Mouse (Mus musculus): ENCODE measurements at regions not wholly inside any gene's neighbourhood (a gene's known extent, or its start where the extent isn't known, plus 50 kb on each side); places are given as distances from the start of the nearest gene placed in this dataset.
A peak's percentile ranks its signal among the peaks of the same experiment; 100 is the strongest.

- Histone ChIP-seq H3K27ac (ENCODE audit: low read depth, low read length) (no peak overlapping the region), H3K9ac (no peak overlapping the region), H3K4me1 (ENCODE audit: insufficient read depth) (no peaks in the 10 kb centered on the region), H3K4me2 (ENCODE audit: low read depth) (no peak overlapping the region), H3K9me3 (ENCODE audit: low read length) (no peaks in the 10 kb centered on the region), H3K4me3 (ENCODE audit: low read depth, low read length) (no peak overlapping the region), H3K27me3 (ENCODE audit: insufficient read depth, low read length) (no peaks in the 10 kb centered on the region), H3K36me3 (ENCODE audit: insufficient read depth) (no peaks in the 10 kb centered on the region)
- DNase-seq (no peak), ATAC-seq (no peak)
- 85% methylated on average over 18 of the region's 18 CpGs for WGBS
- no peak for TF ChIP-seq CTCF (IDR thresholded peaks at IDR 0.05; ENCODE audit: low read depth)
These were observed 119.2 kb upstream of the Tsc22d1 start for GRCm38 (mm10) chr14:76295411-76296169.

- H3K4me1 ChIP-seq (ENCODE audit: insufficient read depth) = no peaks in the 10 kb centered on the region
- no peaks in the 10 kb centered on the region for H3K9me3 ChIP-seq (ENCODE audit: low read length)
- H3K27ac ChIP-seq (ENCODE audit: low read depth, low read length) = no peak overlapping the region
- H3K36me3 ChIP-seq (ENCODE audit: insufficient read depth) = no peaks in the 10 kb centered on the region
- WGBS = 86% methylated on average over 5 of the region's 5 CpGs
- H3K4me3 ChIP-seq (ENCODE audit: low read depth, low read length) = no peak overlapping the region
- TF ChIP-seq CTCF (IDR thresholded peaks at IDR 0.05; ENCODE audit: low read depth) = no peak
- no peak overlapping the region for H3K9ac ChIP-seq
- H3K4me2 ChIP-seq (ENCODE audit: low read depth) = no peak overlapping the region
- ATAC-seq = no peak
- no peaks in the 10 kb centered on the region for H3K27me3 ChIP-seq (ENCODE audit: insufficient read depth, low read length)
- DNase-seq = no peak
These were observed 116.9 kb upstream of the Tsc22d1 start for GRCm38 (mm10) chr14:76297864-76298263.

GRCm38 (mm10) chr14:76302322-76302991 lies 112.3 kb upstream of the Tsc22d1 start:
- Histone ChIP-seq H3K36me3 (ENCODE audit: insufficient read depth) (no peaks in the 10 kb centered on the region), H3K4me1 (ENCODE audit: insufficient read depth) (no peaks in the 10 kb centered on the region), H3K4me3 (ENCODE audit: low read depth, low read length) (no peak overlapping the region), H3K4me2 (ENCODE audit: low read depth) (no peak overlapping the region), H3K9me3 (ENCODE audit: low read length) (no peaks in the 10 kb centered on the region), H3K27me3 (ENCODE audit: insufficient read depth, low read length) (no peaks in the 10 kb centered on the region), H3K27ac (ENCODE audit: low read depth, low read length) (no peak overlapping the region), H3K9ac (no peak overlapping the region)
- WGBS = 79% methylated on average over 11 of the region's 11 CpGs
- no peak for DNase-seq
- no peak for TF ChIP-seq CTCF (IDR thresholded peaks at IDR 0.05; ENCODE audit: low read depth)
- ATAC-seq = no peak

GRCm38 (mm10) chr14:76307603-76308002 lies 107.2 kb upstream of the Tsc22d1 start:
- 47% methylated on average over 2 of the region's 2 CpGs for WGBS

GRCm38 (mm10) chr14:76308188-76308812 lies 106.5 kb upstream of the Tsc22d1 start:
- H3K4me3 ChIP-seq (ENCODE audit: low read depth, low read length) = peak overlapping the region; percentile 31
- H3K4me2 ChIP-seq (ENCODE audit: low read depth) = peak overlapping the region; percentile 51
- H3K27ac ChIP-seq (ENCODE audit: low read depth, low read length) = peak overlapping the region; percentile 50; the same call in 1 of the 2 replicates
- no peaks in the 10 kb centered on the region for H3K9me3 ChIP-seq (ENCODE audit: low read length)
- ATAC-seq = peak; percentile 81
- WGBS = 7% methylated on average over 12 of the region's 12 CpGs
- DNase-seq = peak; percentile 59
- H3K4me1 ChIP-seq (ENCODE audit: insufficient read depth) = peaks cover 15% of the 10 kb centered on the region
- no peaks in the 10 kb centered on the region for H3K27me3 ChIP-seq (ENCODE audit: insufficient read depth, low read length)
- H3K9ac ChIP-seq = peak overlapping the region; percentile 31; the same call in 1 of the 2 replicates
- H3K36me3 ChIP-seq (ENCODE audit: insufficient read depth) = no peaks in the 10 kb centered on the region
- no peak for TF ChIP-seq CTCF (IDR thresholded peaks at IDR 0.05; ENCODE audit: low read depth)

More at GRCm38 (mm10) chr14:76307603-76308002, 107.2 kb upstream of the Tsc22d1 start:
- ATAC-seq (no peak), DNase-seq (no peak)
- no peak for TF ChIP-seq CTCF (IDR thresholded peaks at IDR 0.05; ENCODE audit: low read depth)
- H3K9ac ChIP-seq = no peak overlapping the region
- H3K36me3 ChIP-seq (ENCODE audit: insufficient read depth) = no peaks in the 10 kb centered on the region
- no peaks in the 10 kb centered on the region for H3K27me3 ChIP-seq (ENCODE audit: insufficient read depth, low read length)
- no peak overlapping the region for H3K4me3 ChIP-seq (ENCODE audit: low read depth, low read length)
- H3K4me2 ChIP-seq (ENCODE audit: low read depth) = no peak overlapping the region
- H3K9me3 ChIP-seq (ENCODE audit: low read length) = no peaks in the 10 kb centered on the region
- H3K4me1 ChIP-seq (ENCODE audit: insufficient read depth) = peaks cover 9% of the 10 kb centered on the region
- H3K27ac ChIP-seq (ENCODE audit: low read depth, low read length) = no peak overlapping the region

GRCm38 (mm10) chr14:76309606-76310005 lies 105.2 kb upstream of the Tsc22d1 start:
- WGBS = 77% methylated on average over 4 of the region's 4 CpGs
- Histone ChIP-seq H3K4me3 (ENCODE audit: low read depth, low read length) (no peak overlapping the region), H3K36me3 (ENCODE audit: insufficient read depth) (no peaks in the 10 kb centered on the region), H3K4me2 (ENCODE audit: low read depth) (no peak overlapping the region), H3K9me3 (ENCODE audit: low read length) (no peaks in the 10 kb centered on the region), H3K9ac (no peak overlapping the region), H3K4me1 (ENCODE audit: insufficient read depth) (peaks cover 21% of the 10 kb centered on the region), H3K27me3 (ENCODE audit: insufficient read depth, low read length) (no peaks in the 10 kb centered on the region), H3K27ac (ENCODE audit: low read depth, low read length) (no peak overlapping the region)
- no peak for DNase-seq
- no peak for TF ChIP-seq CTCF (IDR thresholded peaks at IDR 0.05; ENCODE audit: low read depth)
- no peak for ATAC-seq

GRCm38 (mm10) chr14:76310278-76310677 lies 104.5 kb upstream of the Tsc22d1 start:
- H3K36me3 ChIP-seq (ENCODE audit: insufficient read depth) = no peaks in the 10 kb centered on the region
- no peak overlapping the region for H3K4me2 ChIP-seq (ENCODE audit: low read depth)
- H3K4me1 ChIP-seq (ENCODE audit: insufficient read depth) = peaks cover 21% of the 10 kb centered on the region
- WGBS = 21% methylated on average over 6 of the region's 6 CpGs
- H3K27me3 ChIP-seq (ENCODE audit: insufficient read depth, low read length) = no peaks in the 10 kb centered on the region
- no peak overlapping the region for H3K9ac ChIP-seq
- no peaks in the 10 kb centered on the region for H3K9me3 ChIP-seq (ENCODE audit: low read length)
- no peak overlapping the region for H3K4me3 ChIP-seq (ENCODE audit: low read depth, low read length)
- DNase-seq (peak; percentile 81), ATAC-seq (peak; percentile 62)
- TF ChIP-seq CTCF (IDR thresholded peaks at IDR 0.05; ENCODE audit: low read depth) = no peak
- H3K27ac ChIP-seq (ENCODE audit: low read depth, low read length) = no peak overlapping the region
